Mouse (Mus musculus): Measurements from ENCODE around the gene Lypd6b. TPM values are rescaled to one million over a fixed set of nuclear protein-coding genes. Genes with fewer than 3 reads are reported as not detected.
A peak's percentile ranks its signal among the peaks of the same experiment; 100 is the strongest.

The Lypd6b gene
- polyA plus RNA-seq, 1 experiment from 2014 or later = 0.87 TPM

DNA sequence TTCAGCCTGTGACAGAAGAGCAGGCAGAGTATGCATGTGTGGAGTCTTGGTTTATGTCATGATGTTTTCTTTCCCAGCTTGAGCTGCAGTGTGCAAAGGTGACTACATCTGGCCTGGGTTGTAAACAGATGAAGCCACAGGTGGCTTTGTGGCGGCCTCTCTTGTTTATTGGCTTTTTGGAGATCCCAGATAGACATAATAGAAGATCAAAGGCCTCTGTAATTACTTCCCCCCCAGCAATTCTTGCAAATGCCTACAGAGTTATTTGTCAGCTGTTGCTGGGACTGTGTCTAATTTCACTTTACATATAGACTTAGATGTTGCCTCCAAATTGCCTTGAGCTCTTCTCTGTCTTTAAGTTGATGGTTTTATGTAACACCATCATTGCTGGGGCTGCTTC is 38.1 kb downstream of the Lypd6b start:
- H3K27me3 ChIP-seq (ENCODE audit: control insufficient read depth, insufficient read depth, low read length) = no peaks in the 10 kb centered on the region
- no peak overlapping the region for H3K4me2 ChIP-seq
- no peak overlapping the region for H3K27ac ChIP-seq (ENCODE audit: low read depth, low read length)
- H3K9ac ChIP-seq (ENCODE audit: low read length) = no peak overlapping the region
- ATAC-seq (ENCODE audit: low FRiP score) (no peak), DNase-seq (ENCODE audit: low spot score, missing footprints) (peak; percentile 53)
- H3K4me3 ChIP-seq (ENCODE audit: low read depth, low read length) = no peak overlapping the region
- no peaks in the 10 kb centered on the region for H3K9me3 ChIP-seq (ENCODE audit: control insufficient read depth, low read length)
- no peaks in the 10 kb centered on the region for H3K36me3 ChIP-seq (ENCODE audit: control insufficient read depth, insufficient read depth, low read length)
- no peaks in the 10 kb centered on the region for H3K4me1 ChIP-seq (ENCODE audit: control insufficient read depth, insufficient read depth, low read length)
- 53% methylated on average over 1 of the region's 1 CpGs for WGBS

DNA sequence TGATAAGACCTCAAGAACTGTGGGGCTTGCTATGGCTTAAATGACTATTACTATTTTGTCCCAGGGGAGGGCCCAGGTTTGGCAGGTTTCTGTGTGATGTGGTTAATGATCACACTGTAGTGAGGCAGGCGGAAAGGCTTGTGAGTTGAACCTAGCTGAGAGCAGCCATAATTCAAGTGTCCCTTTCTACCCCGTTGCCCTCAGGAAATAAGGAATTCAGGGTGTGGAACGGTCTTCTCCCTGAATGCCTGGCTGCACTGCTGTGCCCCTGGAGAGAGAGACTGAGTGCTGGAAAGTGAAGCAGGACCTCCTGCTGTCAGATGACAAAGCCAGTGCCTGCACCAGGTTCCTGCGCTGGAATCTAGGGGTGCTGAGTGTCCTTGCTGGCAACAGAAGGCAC is 40.3 kb downstream of the Lypd6b start:
- DNase-seq (ENCODE audit: low spot score, missing footprints) = peak; percentile 82
- no peaks in the 10 kb centered on the region for H3K36me3 ChIP-seq (ENCODE audit: control insufficient read depth, insufficient read depth, low read length)
- WGBS = 46% methylated on average over 4 of the region's 4 CpGs
- no peak overlapping the region for H3K4me2 ChIP-seq
- ATAC-seq (ENCODE audit: low FRiP score) = no peak
- H3K27me3 ChIP-seq (ENCODE audit: control insufficient read depth, insufficient read depth, low read length) = no peaks in the 10 kb centered on the region
- no peak overlapping the region for H3K9ac ChIP-seq (ENCODE audit: low read length)
- H3K4me3 ChIP-seq (ENCODE audit: low read depth, low read length) = no peak overlapping the region
- H3K27ac ChIP-seq (ENCODE audit: low read depth, low read length) = no peak overlapping the region
- no peaks in the 10 kb centered on the region for H3K9me3 ChIP-seq (ENCODE audit: control insufficient read depth, low read length)
- no peaks in the 10 kb centered on the region for H3K4me1 ChIP-seq (ENCODE audit: control insufficient read depth, insufficient read depth, low read length)

DNA sequence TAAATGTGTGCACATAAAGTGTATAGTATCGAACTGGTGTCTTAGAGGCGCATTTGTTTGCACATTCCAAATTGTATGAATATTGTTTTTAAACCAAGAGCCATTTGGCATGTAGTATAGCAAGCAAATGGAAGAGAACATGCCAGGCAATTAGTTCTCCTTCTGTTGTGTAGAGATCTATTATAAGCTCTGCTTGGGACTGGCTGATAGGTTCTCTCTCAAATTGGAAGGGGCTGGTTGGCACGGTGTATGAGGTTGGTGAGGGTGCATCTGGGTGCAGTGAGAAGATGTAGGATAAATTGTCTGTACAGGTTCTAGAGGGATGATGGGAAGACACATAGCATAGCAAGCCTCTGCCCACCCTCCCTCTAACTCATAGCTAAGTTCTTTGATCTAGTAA is 42.9 kb downstream of the Lypd6b start:
- Histone ChIP-seq H3K4me3 (ENCODE audit: low read depth, low read length) (no peak overlapping the region), H3K4me2 (no peak overlapping the region), H3K9ac (ENCODE audit: low read length) (no peak overlapping the region), H3K4me1 (ENCODE audit: control insufficient read depth, insufficient read depth, low read length) (no peaks in the 10 kb centered on the region), H3K27me3 (ENCODE audit: control insufficient read depth, insufficient read depth, low read length) (no peaks in the 10 kb centered on the region), H3K36me3 (ENCODE audit: control insufficient read depth, insufficient read depth, low read length) (no peaks in the 10 kb centered on the region), H3K9me3 (ENCODE audit: control insufficient read depth, low read length) (no peaks in the 10 kb centered on the region), H3K27ac (ENCODE audit: low read depth, low read length) (no peak overlapping the region)
- no peak for ATAC-seq (ENCODE audit: low FRiP score)
- WGBS = 91% methylated on average over 3 of the region's 3 CpGs
- DNase-seq (ENCODE audit: low spot score, missing footprints) = peak; percentile 23

DNA sequence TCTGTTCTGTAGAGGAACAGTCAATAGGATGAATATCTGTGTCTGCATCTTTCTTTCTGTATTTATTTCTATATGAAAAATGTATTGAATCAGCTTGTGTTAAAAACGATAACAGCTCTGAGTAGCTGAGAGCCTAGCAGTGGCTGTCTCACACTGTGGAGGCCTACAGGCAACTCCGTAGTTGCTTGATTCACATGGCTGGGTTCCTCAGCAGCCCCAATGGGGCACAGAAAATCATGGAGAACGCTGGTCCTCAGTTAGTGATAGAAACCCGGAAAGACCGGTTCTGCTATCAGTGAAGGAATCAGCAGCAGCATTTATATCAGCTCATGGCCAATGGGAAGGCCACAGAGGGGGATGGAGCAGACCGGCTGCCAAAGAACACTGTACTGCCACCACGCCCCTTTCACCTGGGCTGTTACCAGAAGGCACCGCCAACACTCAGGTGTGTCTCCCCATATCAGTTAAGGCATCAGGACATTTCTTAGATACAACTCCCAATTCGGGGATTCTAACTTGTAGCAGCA is 44.9 kb downstream of the Lypd6b start:
- Histone ChIP-seq H3K27me3 (ENCODE audit: control insufficient read depth, insufficient read depth, low read length) (no peaks in the 10 kb centered on the region), H3K4me3 (ENCODE audit: low read depth, low read length) (no peak overlapping the region), H3K4me2 (no peak overlapping the region), H3K4me1 (ENCODE audit: control insufficient read depth, insufficient read depth, low read length) (no peaks in the 10 kb centered on the region), H3K36me3 (ENCODE audit: control insufficient read depth, insufficient read depth, low read length) (no peaks in the 10 kb centered on the region), H3K27ac (ENCODE audit: low read depth, low read length) (no peak overlapping the region), H3K9me3 (ENCODE audit: control insufficient read depth, low read length) (no peaks in the 10 kb centered on the region), H3K9ac (ENCODE audit: low read length) (no peak overlapping the region)
- ATAC-seq (ENCODE audit: low FRiP score) = no peak
- DNase-seq (ENCODE audit: low spot score, missing footprints) = peak; percentile 8
- 83% methylated on average over 9 of the region's 9 CpGs for WGBS

DNA sequence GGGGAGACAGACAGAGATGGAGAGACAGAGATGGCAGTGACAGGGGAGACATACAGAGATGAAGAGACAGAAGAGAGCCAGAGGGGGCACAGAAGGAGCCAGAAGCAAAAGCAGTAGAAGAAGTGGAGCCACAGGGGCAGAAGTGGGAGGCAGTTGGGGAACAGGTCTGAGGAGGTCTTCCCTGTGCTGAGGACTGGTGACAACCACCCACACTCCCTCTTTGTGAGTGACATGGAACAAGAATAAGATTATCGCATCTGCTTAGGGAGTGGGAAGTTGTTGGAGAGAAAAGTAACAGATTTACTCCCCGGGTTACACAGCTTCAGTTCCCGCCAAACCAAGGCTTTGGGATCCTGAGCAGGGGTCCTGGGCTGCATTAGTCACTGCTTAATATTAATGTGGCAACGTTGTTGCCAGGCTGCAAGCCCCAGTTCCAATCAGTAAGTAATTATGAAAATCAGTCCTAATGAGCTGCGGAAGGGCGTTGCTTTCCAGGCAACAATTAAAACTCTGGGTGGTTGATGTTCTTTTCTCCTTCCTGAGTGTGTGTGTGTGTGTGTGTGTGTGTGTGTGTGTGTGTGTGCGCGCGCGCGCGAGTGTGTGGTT is 50.1 kb downstream of the Lypd6b start:
- Histone ChIP-seq H3K4me1 (ENCODE audit: control insufficient read depth, insufficient read depth, low read length) (no peaks in the 10 kb centered on the region), H3K9ac (ENCODE audit: low read length) (no peak overlapping the region), H3K27me3 (ENCODE audit: control insufficient read depth, insufficient read depth, low read length) (no peaks in the 10 kb centered on the region), H3K27ac (ENCODE audit: low read depth, low read length) (no peak overlapping the region), H3K9me3 (ENCODE audit: control insufficient read depth, low read length) (no peaks in the 10 kb centered on the region), H3K4me3 (ENCODE audit: low read depth, low read length) (no peak overlapping the region), H3K4me2 (no peak overlapping the region), H3K36me3 (ENCODE audit: control insufficient read depth, insufficient read depth, low read length) (no peaks in the 10 kb centered on the region)
- ATAC-seq (ENCODE audit: low FRiP score) (peak; percentile 52; the same call in 1 of the 2 replicates), DNase-seq (ENCODE audit: low spot score, missing footprints) (peak; percentile 77)
- WGBS = 70% methylated on average over 12 of the region's 12 CpGs

DNA sequence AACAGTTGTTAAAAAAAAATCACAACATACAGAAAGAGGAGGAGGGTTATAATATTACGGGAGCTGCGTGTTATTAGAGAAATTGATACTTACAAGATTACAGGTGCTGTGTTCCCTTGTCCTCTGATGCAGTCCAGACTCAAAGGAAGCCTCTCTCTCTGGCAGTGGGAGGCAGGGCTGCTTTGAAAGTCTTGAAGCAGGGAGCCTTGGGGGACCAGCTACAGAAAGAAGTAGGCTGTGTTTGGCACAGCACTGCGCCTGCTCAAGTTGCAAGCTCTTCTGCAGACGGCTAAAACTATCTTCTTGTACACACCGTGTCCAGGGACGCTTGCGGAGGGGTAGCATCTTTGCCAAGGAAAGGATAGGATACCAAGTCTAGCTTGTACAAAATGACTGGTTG is 51.1 kb downstream of the Lypd6b start:
- no peak for ATAC-seq (ENCODE audit: low FRiP score)
- DNase-seq (ENCODE audit: low spot score, missing footprints) = peak; percentile 82
- no peak overlapping the region for H3K4me3 ChIP-seq (ENCODE audit: low read depth, low read length)
- no peak overlapping the region for H3K9ac ChIP-seq (ENCODE audit: low read length)
- H3K36me3 ChIP-seq (ENCODE audit: control insufficient read depth, insufficient read depth, low read length) = no peaks in the 10 kb centered on the region
- H3K27ac ChIP-seq (ENCODE audit: low read depth, low read length) = no peak overlapping the region
- no peaks in the 10 kb centered on the region for H3K27me3 ChIP-seq (ENCODE audit: control insufficient read depth, insufficient read depth, low read length)
- 75% methylated on average over 7 of the region's 7 CpGs for WGBS
- H3K4me2 ChIP-seq = no peak overlapping the region
- H3K9me3 ChIP-seq (ENCODE audit: control insufficient read depth, low read length) = no peaks in the 10 kb centered on the region
- no peaks in the 10 kb centered on the region for H3K4me1 ChIP-seq (ENCODE audit: control insufficient read depth, insufficient read depth, low read length)

DNA sequence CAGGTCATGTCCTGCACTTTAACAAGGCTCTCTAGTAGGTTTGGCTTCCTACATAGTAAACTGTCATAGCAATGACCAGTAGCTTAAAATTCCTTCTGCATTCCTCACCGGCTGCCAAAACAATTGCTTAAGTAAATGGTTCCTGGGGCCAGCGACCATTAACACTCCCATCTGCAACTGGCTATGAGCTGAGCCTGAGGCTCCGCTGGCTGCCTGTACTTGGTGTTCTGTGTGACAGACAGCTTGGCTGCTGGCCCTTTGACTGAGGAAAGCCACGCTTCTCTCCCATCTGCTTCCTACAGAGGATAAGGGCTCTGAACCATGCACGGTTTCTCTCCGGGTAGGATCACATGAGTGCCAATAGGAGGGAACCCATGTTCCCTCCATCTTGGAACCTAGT is 53.1 kb downstream of the Lypd6b start:
- Histone ChIP-seq H3K4me1 (ENCODE audit: control insufficient read depth, insufficient read depth, low read length) (0 out of 2 replicates have a peak, but pooled peaks cover 5% of the 10 kb centered on the region), H3K4me2 (no peak overlapping the region), H3K27ac (ENCODE audit: low read depth, low read length) (no peak overlapping the region), H3K27me3 (ENCODE audit: control insufficient read depth, insufficient read depth, low read length) (no peaks in the 10 kb centered on the region), H3K9me3 (ENCODE audit: control insufficient read depth, low read length) (no peaks in the 10 kb centered on the region), H3K4me3 (ENCODE audit: low read depth, low read length) (no peak overlapping the region), H3K9ac (ENCODE audit: low read length) (no peak overlapping the region), H3K36me3 (ENCODE audit: control insufficient read depth, insufficient read depth, low read length) (no peaks in the 10 kb centered on the region)
- 62% methylated on average over 6 of the region's 6 CpGs for WGBS
- ATAC-seq (ENCODE audit: low FRiP score) (no peak), DNase-seq (ENCODE audit: low spot score, missing footprints) (peak; percentile 69)

DNA sequence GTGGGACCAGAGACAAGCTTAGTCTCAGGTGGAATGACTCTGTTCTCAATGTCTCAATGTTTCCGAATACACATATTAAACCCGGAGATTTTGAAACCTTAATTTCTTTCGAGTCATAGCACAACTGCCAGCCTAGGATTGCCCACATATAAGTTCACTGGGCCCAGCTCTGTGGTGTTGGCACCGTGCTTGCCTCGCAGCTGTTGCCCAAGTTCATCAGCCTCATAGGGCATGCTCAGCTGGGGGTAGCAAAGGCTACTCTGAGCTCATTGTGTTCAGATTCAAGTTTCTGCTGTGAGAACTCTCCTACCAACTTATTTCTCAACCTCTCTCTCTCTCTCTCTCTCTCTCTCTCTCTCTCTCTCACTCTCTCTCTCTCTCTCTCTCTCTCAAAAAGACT is 53.6 kb downstream of the Lypd6b start:
- H3K36me3 ChIP-seq (ENCODE audit: control insufficient read depth, insufficient read depth, low read length) = no peaks in the 10 kb centered on the region
- no peak overlapping the region for H3K4me2 ChIP-seq
- H3K27ac ChIP-seq (ENCODE audit: low read depth, low read length) = no peak overlapping the region
- no peak overlapping the region for H3K9ac ChIP-seq (ENCODE audit: low read length)
- H3K9me3 ChIP-seq (ENCODE audit: control insufficient read depth, low read length) = no peaks in the 10 kb centered on the region
- WGBS = 91% methylated on average over 5 of the region's 5 CpGs
- no peaks in the 10 kb centered on the region for H3K27me3 ChIP-seq (ENCODE audit: control insufficient read depth, insufficient read depth, low read length)
- no peak overlapping the region for H3K4me3 ChIP-seq (ENCODE audit: low read depth, low read length)
- peak; percentile 31 for DNase-seq (ENCODE audit: low spot score, missing footprints)
- no peak for ATAC-seq (ENCODE audit: low FRiP score)
- 0 out of 2 replicates have a peak, but pooled peaks cover 5% of the 10 kb centered on the region for H3K4me1 ChIP-seq (ENCODE audit: control insufficient read depth, insufficient read depth, low read length)

DNA sequence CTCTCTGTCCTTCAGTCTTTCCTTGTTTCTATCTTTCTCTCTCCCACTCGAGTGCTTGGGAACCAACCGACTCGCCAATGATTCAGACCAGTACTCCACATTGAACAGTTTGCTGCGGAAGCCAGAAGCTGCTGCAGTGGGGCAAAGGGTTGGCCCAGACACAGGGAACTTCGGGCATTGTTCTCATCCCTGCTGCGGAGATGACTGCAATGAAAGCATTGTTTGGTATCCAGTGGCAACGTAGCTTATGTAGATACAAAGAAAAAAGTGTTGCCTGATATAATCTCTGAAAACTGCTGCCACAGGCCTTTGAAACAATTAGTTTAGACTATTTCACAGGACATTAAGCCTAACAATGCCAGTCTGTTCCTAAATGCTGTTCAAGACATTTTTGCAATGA is 57.6 kb downstream of the Lypd6b start:
- ATAC-seq (ENCODE audit: low FRiP score) (peak; percentile 77; the same call in 1 of the 2 replicates), DNase-seq (ENCODE audit: low spot score, missing footprints) (peak; percentile 87)
- H3K36me3 ChIP-seq (ENCODE audit: control insufficient read depth, insufficient read depth, low read length) = no peaks in the 10 kb centered on the region
- no peak overlapping the region; the same call in 1 of the 2 replicates for H3K27ac ChIP-seq (ENCODE audit: low read depth, low read length)
- no peak overlapping the region for H3K9ac ChIP-seq (ENCODE audit: low read length)
- H3K9me3 ChIP-seq (ENCODE audit: control insufficient read depth, low read length) = no peaks in the 10 kb centered on the region
- WGBS = 20% methylated on average over 7 of the region's 7 CpGs
- no peak overlapping the region for H3K4me3 ChIP-seq (ENCODE audit: low read depth, low read length)
- no peaks in the 10 kb centered on the region for H3K27me3 ChIP-seq (ENCODE audit: control insufficient read depth, insufficient read depth, low read length)
- H3K4me1 ChIP-seq (ENCODE audit: control insufficient read depth, insufficient read depth, low read length) = 0 out of 2 replicates have a peak, but pooled peaks cover 5% of the 10 kb centered on the region
- no peak overlapping the region for H3K4me2 ChIP-seq

Data from midbrain, embryonic 11.5 days (tissue).